Mouse (Mus musculus) monocyte, adult 5-6 weeks (primary cell): ENCODE measurements around the gene Fam43b. TPM values are rescaled to one million over a fixed set of nuclear protein-coding genes. Genes with fewer than 3 reads are reported as not detected.

Experiments used
- ATAC-seq: fragments of 153-309, 156-312 bp; replicated peaks from 2 replicates; pipeline ENCODE4 v1.8.0; 2017; ENCODE audit warnings: mild to moderate bottlenecking; ENCODE audit not compliant: low TSS enrichment, insufficient number of reproducible peaks, severe bottlenecking, poor library complexity, low FRiP score
- total RNA-seq: library from RNA; stranded (forward); fragments of 200-1000, 200-491, 200-594 nt; gene quantifications from 3 replicates; pipeline ENCODE4 v1.2.3, GENCODE M21; 2017

The Fam43b gene
- total RNA-seq, 1 experiment from 2014 or later = not detected

DNA sequence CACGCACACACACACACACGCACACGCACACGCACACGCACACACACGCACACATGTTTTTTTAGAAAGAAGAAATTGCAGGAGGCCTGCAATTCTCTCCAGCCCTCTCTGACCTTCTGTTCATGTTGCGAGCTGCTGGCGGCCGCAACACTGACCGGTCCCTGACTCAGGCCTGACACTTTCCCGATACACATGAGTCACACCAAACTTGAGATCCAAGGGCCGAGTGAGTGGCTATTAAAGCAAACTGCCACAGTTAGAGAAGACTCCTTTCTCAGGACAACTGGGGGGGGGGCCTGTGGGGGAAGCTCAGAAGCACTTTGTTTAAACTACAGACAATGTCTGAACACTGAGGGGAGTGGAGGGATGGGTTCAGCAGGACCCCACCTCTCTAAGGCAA is 39.8 kb downstream of the Fam43b start:
- no peak for ATAC-seq

- no peak for ATAC-seq
These were observed 40.2 kb downstream of the Fam43b start for GRCm38 (mm10) chr4:138356141-138356540.

- no peak for ATAC-seq
These were observed 40.8 kb downstream of the Fam43b start for GRCm38 (mm10) chr4:138355496-138355895.

- no peak for ATAC-seq
These were observed 42.7 kb downstream of the Fam43b start for GRCm38 (mm10) chr4:138353438-138354171.

DNA sequence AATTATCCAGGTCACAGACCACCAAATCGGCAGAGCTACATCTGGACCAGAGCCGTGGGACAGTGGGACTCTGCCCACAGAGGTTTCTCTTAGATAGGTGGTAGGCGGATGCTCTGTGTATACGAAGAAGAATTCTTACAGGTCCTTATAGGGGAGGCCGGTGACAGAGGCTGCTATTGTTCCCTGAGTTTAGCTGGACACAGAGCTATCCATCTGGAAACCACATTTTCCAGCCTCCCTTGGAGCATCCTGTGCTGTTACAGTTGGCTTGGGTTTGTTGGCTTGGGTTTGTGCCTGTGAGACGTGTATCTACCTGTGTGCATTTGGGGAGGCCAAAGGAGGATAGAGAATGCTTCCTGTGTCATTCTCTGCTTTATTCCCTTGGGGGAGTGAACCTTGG is 43.6 kb downstream of the Fam43b start:
- no peak for ATAC-seq

- no peak for ATAC-seq
These were observed 44.5 kb downstream of the Fam43b start for GRCm38 (mm10) chr4:138351821-138352220.

DNA sequence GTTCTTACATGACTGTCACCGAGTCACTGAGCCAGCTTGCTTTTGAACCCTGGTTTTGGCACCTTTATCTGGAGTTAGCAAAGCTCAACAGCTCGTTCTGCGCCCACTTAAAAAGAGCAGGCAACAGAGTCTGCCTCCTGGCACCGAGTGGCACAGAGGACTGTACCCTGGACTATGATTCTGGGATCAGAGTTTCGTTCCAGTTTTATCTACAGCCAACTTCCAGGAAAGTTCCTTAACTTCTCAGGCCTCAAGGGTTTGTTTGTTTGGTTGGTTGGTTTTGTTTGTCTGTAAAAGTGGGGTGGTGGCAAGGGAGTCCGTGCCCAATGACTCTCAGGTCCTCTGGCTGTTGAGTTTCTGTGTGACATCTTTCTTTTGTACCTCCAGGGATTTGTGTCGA is 47.6 kb downstream of the Fam43b start:
- no peak for ATAC-seq

DNA sequence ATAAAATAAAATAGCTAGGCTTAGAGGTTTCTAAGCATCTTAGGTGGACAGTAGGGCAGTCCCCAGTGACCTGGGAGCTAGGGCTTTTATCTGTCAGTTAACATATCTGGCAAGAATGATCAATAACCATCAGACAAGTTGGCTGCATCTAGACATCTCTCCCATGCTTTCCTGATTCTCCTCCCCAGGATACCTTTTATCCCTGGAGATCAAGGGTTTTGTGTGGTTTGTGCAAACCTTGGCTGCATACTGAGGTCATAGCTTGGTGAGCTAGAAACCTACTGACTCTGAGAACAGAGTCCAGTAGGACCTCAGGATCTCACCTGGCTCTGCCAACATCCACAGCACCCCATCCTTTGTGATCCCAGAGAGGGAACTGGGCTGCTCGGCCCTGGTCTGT is 49.0 kb downstream of the Fam43b start:
- ATAC-seq = no peak

DNA sequence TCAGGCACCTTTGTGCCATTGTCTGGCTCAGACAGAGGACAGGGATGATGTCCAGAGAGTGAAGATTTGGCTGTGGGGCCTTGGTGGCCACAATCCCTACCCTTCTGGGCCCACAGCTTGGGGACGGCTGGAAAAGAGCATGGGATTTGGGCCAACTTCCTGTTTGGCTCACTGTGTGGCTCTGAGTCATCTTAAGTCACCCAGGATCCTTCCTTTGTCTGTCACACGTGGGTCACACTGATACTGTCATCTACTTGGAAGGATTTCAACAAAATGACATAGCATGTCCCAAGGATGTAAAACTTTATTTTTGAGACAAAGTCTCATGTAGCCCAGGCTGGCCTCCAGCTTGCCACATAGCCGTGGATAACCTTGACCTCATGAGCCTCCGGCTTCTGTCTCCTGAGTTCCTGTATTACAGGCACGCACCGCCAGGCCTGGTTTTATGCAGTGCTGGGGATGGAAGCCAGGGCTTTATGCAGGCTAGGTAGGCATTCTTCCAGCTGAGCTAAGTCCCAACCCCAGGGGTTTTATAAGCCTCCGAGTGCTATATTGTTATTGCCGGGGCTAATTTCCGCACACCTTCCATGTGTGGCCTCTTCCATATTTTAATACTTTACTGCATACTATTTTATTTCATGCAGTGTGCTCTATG is 51.3 kb downstream of the Fam43b start:
- no peak for ATAC-seq

Other genes starting within 250 kb of the Fam43b start
- 97.8 to 145 TPM (median 119 TPM) in 3 replicates for gene Hp1bp3, start 180.2 kb downstream of the Fam43b start, total RNA-seq
- gene Sh2d5, start 146.1 kb downstream of the Fam43b start, total RNA-seq = not detected in 3 replicates
- gene Kif17, start 146.1 kb downstream of the Fam43b start, total RNA-seq = 0.57 to 0.85 TPM in 2 of 3 replicates, not detected in the other
- gene Ddost, start 91.8 kb downstream of the Fam43b start, total RNA-seq = 51.8 to 63.8 TPM (median 53.8 TPM) in 3 replicates
- gene Pink1, start 70.2 kb downstream of the Fam43b start, total RNA-seq = 61.5 to 65.7 TPM (median 63.1 TPM) in 3 replicates
- not detected in 3 replicates for gene Cda, start 28.5 kb downstream of the Fam43b start, total RNA-seq
- 10.8 to 12.0 TPM (median 11.9 TPM) in 3 replicates for gene Mul1, start 38.1 kb upstream of the Fam43b start, total RNA-seq
- 10.8 to 19.2 TPM (median 11.3 TPM) in 3 replicates for gene Camk2n1, start 57.8 kb upstream of the Fam43b start, total RNA-seq
- gene Vwa5b1, start 239.4 kb upstream of the Fam43b start, total RNA-seq = not detected in 3 replicates